Mouse (Mus musculus): Measurements from ENCODE around the gene Bcs1l.
A peak's percentile ranks its signal among the peaks of the same experiment; 100 is the strongest.

Bcs1l gene

GRCm38 (mm10) chr1:74587773-74588445, at the start of gene Bcs1l, which contains the start of gene Zfp142:
TSS of gene Bcs1l (plus strand) at chr1:74588289.
TSS of gene Zfp142 (minus strand) at chr1:74588246.
- peak; percentile 99 for DNase-seq

GRCm38 (mm10) chr1:74538650-74539049, 49.4 kb upstream of the Bcs1l start:
- peak; percentile 84 for DNase-seq

DNA sequence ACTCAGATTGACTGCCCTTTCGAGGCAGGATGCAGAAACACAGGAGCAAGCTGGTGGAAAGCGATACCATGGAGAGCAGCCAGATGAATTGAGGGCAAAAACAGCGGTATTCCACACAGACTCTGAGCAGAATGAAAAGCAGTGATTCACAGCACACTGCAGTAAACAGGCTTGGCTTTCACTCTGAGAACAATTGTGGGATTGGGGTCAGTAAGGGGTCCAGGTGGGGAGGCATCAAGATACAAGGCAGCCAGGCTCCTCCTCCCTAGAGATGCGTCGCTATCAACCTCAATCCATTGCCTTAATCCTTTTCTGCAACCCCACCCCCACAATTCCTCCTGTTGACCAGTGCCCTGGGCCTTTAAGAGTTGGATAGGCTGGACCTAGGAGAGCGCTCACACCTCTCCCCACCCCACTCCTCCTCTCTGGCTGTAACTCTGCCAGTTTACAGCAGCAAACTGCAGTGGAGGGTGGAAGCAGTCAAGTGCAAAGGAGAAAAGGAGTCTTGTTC, 45.6 kb upstream of the Bcs1l start, which contains the start of gene Plcd4:
Gene Plcd4 (plus strand): TSS at position 438 of the 511 bp plus-strand sequence.
- peak; percentile 19 for DNase-seq

- no peak for DNase-seq
Measured at GRCm38 (mm10) chr1:74544184-74544583, 43.9 kb upstream of the Bcs1l start, which contains the start of gene Usp37. TSS of gene Usp37 (minus strand) at chr1:74544284.

- no peak for DNase-seq
Measured at GRCm38 (mm10) chr1:74559061-74559460, 29.0 kb upstream of the Bcs1l start.

DNA sequence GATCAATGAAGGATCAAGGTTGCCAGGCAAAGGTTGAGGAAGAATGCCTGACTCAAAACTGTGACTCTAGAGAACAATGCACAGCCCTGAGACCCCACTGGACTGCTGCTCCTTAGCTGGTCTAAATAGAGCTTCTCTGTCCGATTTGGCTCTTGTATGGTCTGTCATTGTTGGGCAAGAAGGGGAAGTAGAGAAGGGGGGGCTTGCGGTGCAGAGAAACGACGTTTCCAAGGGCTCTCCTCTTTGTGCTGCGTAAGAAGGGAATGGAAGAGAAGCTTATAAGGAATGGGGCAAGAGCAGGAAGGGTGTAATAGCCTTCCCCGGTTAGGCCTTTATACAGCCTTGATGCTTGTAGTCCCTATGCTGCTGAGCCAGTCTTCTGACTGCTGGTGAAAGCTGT, 22.3 kb upstream of the Bcs1l start:
- DNase-seq = no peak

DNA sequence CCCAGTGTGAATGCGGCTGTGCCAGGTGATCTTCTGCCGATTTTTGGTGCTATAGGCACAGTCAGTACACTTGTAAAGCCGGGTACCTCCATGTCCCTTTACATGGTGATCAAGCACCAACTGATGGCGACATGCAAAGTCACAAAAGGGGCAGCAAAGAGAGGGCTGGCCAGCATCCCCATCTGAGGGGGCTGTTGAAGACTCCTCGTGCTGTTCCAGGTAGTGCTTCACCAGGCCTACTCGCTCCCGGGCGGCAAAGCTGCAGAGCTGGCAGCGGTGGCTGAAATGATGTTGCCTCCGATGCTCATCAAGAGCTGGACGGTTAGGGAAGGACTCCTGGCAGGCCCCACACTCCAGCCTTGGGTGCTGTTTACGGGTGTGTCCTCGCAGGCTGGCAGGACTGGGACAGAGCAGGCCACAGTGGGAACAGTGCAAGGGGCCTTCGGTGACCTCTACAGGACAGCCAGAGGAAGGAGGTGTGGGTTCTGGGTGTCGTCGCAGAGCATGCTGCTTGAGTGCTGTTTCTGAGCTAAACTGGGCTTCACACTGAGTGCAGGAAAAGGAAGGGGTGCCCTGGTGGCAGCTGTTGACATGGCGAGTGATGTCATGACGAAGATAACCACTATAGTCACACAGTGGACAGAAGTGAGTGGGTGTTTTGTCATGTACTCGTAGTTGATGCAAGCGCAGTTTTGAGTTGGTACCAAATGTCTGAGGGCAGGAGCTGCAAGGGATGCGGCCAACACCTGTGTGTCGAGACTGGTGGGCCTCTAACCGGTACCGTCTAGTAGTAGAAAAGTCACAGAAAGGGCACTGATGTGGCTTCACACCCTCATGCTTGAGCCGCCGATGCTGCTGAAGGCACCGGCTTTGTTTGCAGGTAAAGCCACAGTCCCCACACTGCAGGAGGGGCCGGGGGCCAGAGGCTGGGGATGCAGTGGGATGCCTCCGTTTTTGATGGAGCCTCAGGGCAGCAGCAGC, 18.1 kb upstream of the Bcs1l start:
- no peak for DNase-seq

DNA sequence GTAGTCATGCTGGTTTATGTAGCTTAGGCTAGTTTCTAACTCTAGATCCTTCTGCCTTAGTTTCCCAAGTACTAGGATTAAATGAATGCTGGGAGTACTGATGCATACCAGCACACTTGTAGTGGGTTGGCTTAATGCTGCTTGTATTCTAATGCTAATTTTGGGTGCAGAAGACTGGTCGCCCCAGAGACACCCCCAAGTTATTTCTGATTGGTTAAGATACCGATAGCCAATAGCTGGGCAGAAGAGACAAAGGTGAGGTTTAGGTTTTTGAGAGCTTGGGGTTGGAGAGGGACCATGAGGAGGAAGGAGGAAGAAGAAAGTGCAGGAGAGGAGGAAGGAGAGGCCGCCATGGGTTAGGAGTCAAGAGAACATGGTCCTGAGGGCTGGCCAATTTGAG, 5.5 kb upstream of the Bcs1l start:
- no peak for DNase-seq

GRCm38 (mm10) chr1:74584616-74585398, 3.3 kb upstream of the Bcs1l start:
- no peak for DNase-seq

DNA sequence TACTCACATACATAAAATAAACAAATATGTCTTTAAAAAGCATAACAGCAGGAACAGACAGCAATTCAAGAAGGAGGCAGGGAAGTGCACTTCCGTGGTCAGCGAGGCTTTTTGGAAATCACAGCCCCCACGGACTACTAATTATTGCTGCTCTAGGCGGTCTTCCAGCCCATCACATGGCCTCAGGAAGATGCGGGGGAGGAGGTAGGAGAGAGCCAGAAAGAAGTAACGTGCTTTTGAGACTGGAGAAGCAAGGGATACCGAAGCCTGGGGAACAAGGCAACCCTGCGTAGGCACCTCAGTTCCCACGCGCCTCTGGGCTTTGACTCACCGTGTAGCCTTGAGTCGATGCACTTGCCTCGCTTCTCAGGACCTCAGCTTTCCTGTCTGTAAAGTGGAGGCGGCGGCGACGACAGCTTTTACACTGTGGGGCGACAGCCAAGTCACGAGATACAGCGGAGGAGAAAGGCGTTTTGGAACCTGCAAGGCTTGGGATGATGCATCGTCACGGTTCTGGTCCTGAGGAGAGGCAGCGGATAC, 786 bp upstream of the Bcs1l start:
- DNase-seq = peak; percentile 68

GRCm38 (mm10) chr1:74594434-74594833, 6.3 kb downstream of the Bcs1l start:
- DNase-seq = no peak

DNA sequence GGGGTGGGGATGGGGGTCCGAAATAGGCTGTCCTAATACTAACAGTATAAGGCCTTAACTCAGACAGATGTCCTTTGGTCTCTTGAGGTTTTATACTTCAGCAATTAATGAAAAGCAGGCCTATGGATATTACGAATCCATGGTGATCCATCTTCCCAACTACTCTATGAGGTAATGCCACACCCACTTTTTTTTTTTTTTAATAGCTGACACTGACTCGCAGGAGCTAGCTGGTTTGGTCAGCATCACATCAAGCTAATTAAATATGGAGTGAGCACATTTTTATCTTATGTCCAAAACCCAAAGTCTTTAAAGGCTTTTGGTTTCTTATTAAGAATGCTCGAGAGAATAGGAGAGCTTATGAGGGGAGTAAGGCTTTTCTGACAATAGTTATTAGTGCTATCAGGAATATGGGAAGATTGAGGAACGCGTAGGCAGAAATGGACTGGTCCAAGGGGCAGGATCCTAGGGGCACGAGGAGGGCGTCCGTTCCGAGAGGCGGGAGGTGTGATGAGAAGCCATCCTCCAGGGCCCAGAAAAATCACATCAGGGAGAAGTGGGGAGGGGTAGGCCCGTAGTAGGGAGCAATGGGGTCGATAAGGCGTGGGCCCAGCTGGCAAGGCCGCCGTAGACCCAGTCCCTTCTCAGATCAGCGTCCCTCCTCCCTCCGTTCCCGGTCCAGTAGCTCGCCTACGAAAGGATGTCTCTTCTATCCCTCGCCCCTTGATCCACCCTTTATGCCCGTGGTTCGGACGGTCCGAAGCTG, 12.6 kb downstream of the Bcs1l start:
- no peak for DNase-seq

GRCm38 (mm10) chr1:74601267-74601962, 13.3 kb downstream of the Bcs1l start, which contains the start of the genes Rnf25 and Stk36:
TSS of gene Rnf25 (minus strand) at chr1:74601397.
TSS of gene Stk36 (plus strand) at chr1:74601445.
- peak; percentile 88 for DNase-seq

- DNase-seq = no peak
Measured at GRCm38 (mm10) chr1:74624183-74624582, 36.1 kb downstream of the Bcs1l start.

GRCm38 (mm10) chr1:74626076-74626475, 38.0 kb downstream of the Bcs1l start:
- no peak for DNase-seq

GRCm38 (mm10) chr1:74628001-74628400, 39.9 kb downstream of the Bcs1l start:
- no peak for DNase-seq

- DNase-seq = no peak
Measured at GRCm38 (mm10) chr1:74632734-74633133, 44.6 kb downstream of the Bcs1l start.

Data from layer of hippocampus, adult 9-11 months (tissue).